Mouse (Mus musculus) heart, postnatal 0 days (tissue): ENCODE measurements around the gene Abcc8. TPM values are rescaled to one million over a fixed set of nuclear protein-coding genes. Genes with fewer than 3 reads are reported as not detected.

ENCODE experiments used
- ATAC-seq: fragments of 200-750 bp; cut with Nextera tagmentation; 2 replicates; pipeline ENCODE4 v1.8.0; 2017; ENCODE audit warnings: low read depth, moderate number of reproducible peaks, moderate library complexity; ENCODE audit not compliant: insufficient read depth
- DNase-seq: peaks from one replicate; pipeline ENCODE4 v3.0.0-alpha.2; 2016; ENCODE audit warnings: low spot score
- H3K27ac ChIP-seq: fragments of 300-500 bp; sonication (generic); 2 replicates; pipeline ENCODE4 v1.5.1; 2014; ENCODE audit warnings: low read depth, mild to moderate bottlenecking
- H3K27me3 ChIP-seq: fragments of 300-500 bp; sonication (generic); 2 replicates; pipeline ENCODE4 v1.6.1; 2014; ENCODE audit warnings: low read length, mixed read lengths; ENCODE audit not compliant: control insufficient read depth, insufficient read depth
- H3K36me3 ChIP-seq: fragments of 300-500 bp; sonication (generic); replicated peaks from 2 replicates; pipeline ENCODE4 v1.6.1; 2014; ENCODE audit warnings: low read length, mixed read lengths; ENCODE audit not compliant: control insufficient read depth, insufficient read depth
- H3K4me1 ChIP-seq: fragments of 300-500 bp; sonication (generic); 2 replicates; pipeline ENCODE4 v1.6.1; 2014; ENCODE audit warnings: antibody characterized with exemption; ENCODE audit not compliant: control insufficient read depth, insufficient read depth
- H3K4me2 ChIP-seq: fragments of 300-500 bp; sonication (generic); 2 replicates; pipeline ENCODE4 v1.6.1; 2014; ENCODE audit warnings: low read depth, mild to moderate bottlenecking, low read length, moderate library complexity
- H3K4me3 ChIP-seq: fragments of 300-500 bp; sonication (generic); 2 replicates; pipeline ENCODE4 v1.5.1; 2014; ENCODE audit warnings: low read depth, low read length
- H3K9ac ChIP-seq: fragments of 300-500 bp; sonication (generic); replicated peaks from 2 replicates; pipeline ENCODE4 v1.6.1; 2014; ENCODE audit warnings: low read depth, low read length, mixed read lengths
- H3K9me3 ChIP-seq: fragments of 300-500 bp; sonication (generic); replicated peaks from 2 replicates; pipeline ENCODE4 v1.6.1; 2016; ENCODE audit warnings: low read length; ENCODE audit not compliant: control insufficient read depth
- CTCF ChIP-seq: IDR thresholded peaks from 2 replicates; pipeline ENCODE4 v1.5.1; 2016; ENCODE audit warnings: antibody characterized with exemption, control low read depth, low read depth
- EP300 ChIP-seq: IDR thresholded peaks from 2 replicates; pipeline ENCODE4 v1.6.1; 2016; ENCODE audit warnings: antibody characterized with exemption, low read depth
- WGBS: fragments of 180-500 bp; shearing (Covaris S2); extraction: QIAGEN DNeasy Blood & Tissue Kit; methylation state at CpG from one replicate; pipeline ENCODE4 v1.1.7; 2014; 5-methylcytosine and 5-hydroxymethylcytosine counted together
- polyA plus RNA-seq: library from polyadenylated mRNA; unstranded; fragments of >200 nt; fragmentation: Nextera tagmentation; extraction: Ambion mirVana; gene quantifications from 2 replicates; pipeline ENCODE4 v1.2.1, GENCODE M21; 2015
- total RNA-seq: library from RNA; depleted of rRNA; stranded (reverse); fragments of >200 nt; gene quantifications from 2 replicates; pipeline ENCODE4 v1.2.3, GENCODE M21; 2014; ENCODE audit warnings: low replicate concordance

Abcc8 gene
- total and polyA plus RNA-seq, 2 experiments from 2014 or later = 29.6 to 46.7 TPM

DNA sequence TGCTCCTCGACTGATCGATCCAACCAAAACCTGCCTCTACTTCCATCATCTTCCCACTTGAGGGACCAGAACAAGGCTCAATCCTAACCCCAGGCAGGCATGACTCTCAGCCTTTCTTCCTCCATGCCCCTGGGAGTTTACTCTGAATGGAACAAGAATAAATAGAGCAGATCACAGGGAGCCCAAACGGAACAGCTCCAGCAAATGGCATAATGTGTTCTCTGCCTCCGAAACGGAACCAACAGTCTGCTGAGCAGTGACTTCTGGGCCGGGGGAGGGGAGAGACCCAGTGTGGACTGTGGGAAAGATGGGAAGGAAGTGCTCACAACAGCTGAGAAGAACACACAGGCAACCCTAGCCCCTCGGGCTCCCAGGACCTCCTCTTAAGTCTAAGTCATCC, 22.1 kb downstream of the Abcc8 start:
- no peak for DNase-seq
- Histone ChIP-seq H3K9me3 (no peaks in the 10 kb centered on the region), H3K27ac (no peak overlapping the region), H3K27me3 (no peaks in the 10 kb centered on the region), H3K9ac (no peak overlapping the region), H3K4me3 (no peak overlapping the region), H3K4me1 (peaks cover 5% of the 10 kb centered on the region; the same call in 1 of the 2 replicates), H3K36me3 (peaks cover 8% of the 10 kb centered on the region; the same call in 1 of the 2 replicates), H3K4me2 (no peak overlapping the region)
- no peak for ATAC-seq
- WGBS = 69% methylated on average over 7 of the region's 7 CpGs
- TF ChIP-seq CTCF = no peak

DNA sequence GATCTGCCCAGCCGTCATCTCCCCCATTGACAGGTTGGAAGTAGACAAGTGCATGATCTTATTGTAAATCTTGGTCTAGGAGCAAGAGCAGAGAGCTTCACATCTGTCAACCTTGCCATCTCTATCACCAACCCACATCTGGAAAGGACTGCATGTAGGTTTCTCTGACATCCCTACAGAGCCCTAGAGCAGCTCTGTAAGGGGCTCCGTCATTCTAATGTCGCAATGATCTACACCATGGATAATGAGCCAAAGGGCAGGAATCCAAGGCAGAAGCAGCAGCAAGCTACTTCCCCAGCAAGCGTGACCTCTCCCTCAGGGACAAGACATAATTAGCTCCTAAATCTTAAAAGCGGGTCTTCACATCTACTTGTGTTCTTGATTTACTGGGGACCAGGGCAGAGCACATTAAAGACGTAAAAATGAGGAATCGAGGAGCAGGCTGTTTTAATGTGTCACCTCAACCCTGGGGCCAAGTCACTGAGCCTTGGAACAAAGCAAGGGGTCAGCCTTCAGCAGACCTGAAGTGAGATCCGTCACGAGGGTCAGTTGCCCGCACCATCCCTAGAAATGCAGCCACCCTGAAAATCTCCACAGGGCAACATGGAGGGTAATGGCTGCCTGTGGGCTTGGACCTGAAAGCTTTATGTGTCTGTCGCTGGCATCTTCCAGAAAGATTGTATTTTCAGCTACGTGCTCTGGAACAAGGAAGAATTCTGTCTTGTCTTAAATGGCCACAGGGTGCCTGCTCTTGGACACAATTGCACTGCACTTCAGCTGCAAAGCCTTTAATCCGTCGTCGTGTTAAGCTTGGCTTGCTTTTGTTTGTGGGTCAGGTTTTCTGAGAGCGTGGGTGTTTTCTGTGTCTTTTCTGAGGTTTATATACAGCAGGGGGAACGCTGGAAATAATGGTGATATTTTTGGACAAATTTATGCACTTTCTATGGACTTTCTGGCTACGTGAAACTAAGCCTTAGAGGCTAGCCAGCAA, 25.0 kb downstream of the Abcc8 start:
- no peak for DNase-seq
- H3K36me3 ChIP-seq = peaks cover 8% of the 10 kb centered on the region; the same call in 1 of the 2 replicates
- H3K4me1 ChIP-seq = 0 out of 2 replicates have a peak, but pooled peaks cover 3% of the 10 kb centered on the region
- TF ChIP-seq EP300 (no peak), CTCF (no peak)
- no peak overlapping the region for H3K27ac ChIP-seq
- ATAC-seq = no peak
- no peaks in the 10 kb centered on the region for H3K27me3 ChIP-seq
- H3K9me3 ChIP-seq = no peaks in the 10 kb centered on the region
- H3K4me2 ChIP-seq = no peak overlapping the region
- 80% methylated on average over 18 of the region's 18 CpGs for WGBS
- H3K4me3 ChIP-seq = no peak overlapping the region
- H3K9ac ChIP-seq = no peak overlapping the region

DNA sequence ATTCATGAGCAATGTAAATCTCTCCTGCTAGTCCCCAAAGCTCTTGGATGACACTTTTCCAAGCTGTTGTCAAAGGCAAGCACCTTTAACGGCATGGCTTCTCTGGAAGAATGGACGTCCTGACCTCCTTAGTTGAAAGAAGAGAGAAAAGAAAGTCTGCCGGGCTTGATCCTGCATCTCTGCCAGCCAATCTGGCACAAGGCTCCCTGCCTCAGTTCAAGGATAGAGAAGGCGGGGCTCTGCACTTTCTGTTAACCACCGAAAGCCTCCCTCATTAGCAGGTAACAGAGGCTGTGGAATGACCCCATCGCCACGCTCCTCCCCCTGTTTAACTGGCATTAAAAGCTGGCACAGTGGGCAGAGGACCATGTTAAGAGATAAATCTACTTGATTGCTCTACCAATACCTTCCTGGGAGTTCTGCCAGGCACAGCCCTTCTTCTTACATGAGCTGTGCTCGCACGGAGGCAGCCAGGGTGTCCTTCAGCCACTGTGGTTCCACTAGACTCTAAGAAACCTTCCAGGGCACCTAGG, 26.9 kb downstream of the Abcc8 start:
- Histone ChIP-seq H3K27ac (no peak overlapping the region), H3K9me3 (no peaks in the 10 kb centered on the region), H3K27me3 (no peaks in the 10 kb centered on the region), H3K4me2 (no peak overlapping the region), H3K4me3 (no peak overlapping the region), H3K9ac (no peak overlapping the region), H3K36me3 (peaks cover 8% of the 10 kb centered on the region; the same call in 1 of the 2 replicates), H3K4me1 (peaks cover 5% of the 10 kb centered on the region; the same call in 1 of the 2 replicates)
- ATAC-seq (no peak), DNase-seq (no peak)
- WGBS = 62% methylated on average over 9 of the region's 9 CpGs
- TF ChIP-seq EP300 (no peak), CTCF (no peak)

DNA sequence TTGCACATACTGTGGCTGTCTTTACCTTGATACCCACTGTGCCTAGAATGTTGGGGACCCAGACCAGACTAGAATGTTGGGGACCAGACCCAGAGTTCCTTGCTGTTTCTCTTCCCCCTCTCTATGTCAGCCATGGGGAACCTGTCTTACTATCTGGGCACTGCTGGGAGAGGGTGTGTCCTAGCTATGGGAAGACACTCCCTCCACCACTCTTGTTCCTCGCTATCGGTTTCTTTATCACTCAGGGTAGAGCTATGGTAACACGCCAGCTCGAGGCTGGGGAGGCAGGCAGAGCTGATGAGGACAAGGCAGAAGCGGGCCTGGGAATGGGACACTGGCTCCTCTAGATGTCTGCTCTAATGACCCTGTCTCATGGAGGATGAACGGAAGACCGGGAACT, 32.4 kb downstream of the Abcc8 start:
- peaks cover 7% of the 10 kb centered on the region; the same call in 1 of the 2 replicates for H3K4me1 ChIP-seq
- DNase-seq (no peak), ATAC-seq (no peak)
- no peaks in the 10 kb centered on the region for H3K9me3 ChIP-seq
- no peak overlapping the region for H3K4me2 ChIP-seq
- no peak overlapping the region for H3K4me3 ChIP-seq
- no peaks in the 10 kb centered on the region for H3K27me3 ChIP-seq
- no peaks in the 10 kb centered on the region for H3K36me3 ChIP-seq
- no peak overlapping the region for H3K27ac ChIP-seq
- WGBS = 42% methylated on average over 7 of the region's 7 CpGs
- H3K9ac ChIP-seq = no peak overlapping the region
- no peak for TF ChIP-seq CTCF
- TF ChIP-seq EP300 = no peak

DNA sequence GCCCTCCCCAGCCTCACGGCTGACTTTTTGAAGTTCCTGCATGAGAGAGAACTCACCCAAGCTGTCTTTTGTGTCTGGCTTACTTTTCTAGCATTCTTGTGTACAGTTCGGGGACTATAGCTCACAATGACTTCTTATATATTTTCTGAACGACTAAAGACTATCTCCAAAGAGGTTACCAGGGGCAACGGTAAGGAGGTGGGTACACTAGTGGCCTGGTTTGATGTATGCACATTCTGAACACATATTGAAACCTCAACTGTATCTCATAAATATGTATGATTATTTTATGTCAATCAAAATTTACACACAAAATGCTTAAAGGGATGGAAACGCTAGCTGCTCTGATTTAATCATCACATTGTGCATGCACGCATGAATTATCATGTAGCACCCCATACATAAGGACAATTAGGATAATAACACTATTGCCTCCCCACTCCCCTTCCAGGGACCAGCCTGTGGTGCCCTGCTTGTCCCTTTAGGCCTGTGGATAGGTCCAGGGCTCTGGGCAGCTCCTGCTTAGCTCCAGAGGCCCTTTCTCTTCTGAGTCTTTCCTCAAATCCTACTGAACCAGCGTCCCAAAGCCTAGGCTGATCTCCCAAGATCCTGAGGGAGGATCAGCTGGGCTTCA, 33.0 kb downstream of the Abcc8 start:
- no peak overlapping the region for H3K4me2 ChIP-seq
- H3K9me3 ChIP-seq = no peaks in the 10 kb centered on the region
- H3K4me1 ChIP-seq = peaks cover 7% of the 10 kb centered on the region; the same call in 1 of the 2 replicates
- no peaks in the 10 kb centered on the region for H3K36me3 ChIP-seq
- 83% methylated on average over 7 of the region's 7 CpGs for WGBS
- ATAC-seq = no peak
- H3K9ac ChIP-seq = no peak overlapping the region
- DNase-seq = no peak
- H3K27me3 ChIP-seq = no peaks in the 10 kb centered on the region
- H3K4me3 ChIP-seq = no peak overlapping the region
- TF ChIP-seq CTCF (no peak), EP300 (no peak)
- H3K27ac ChIP-seq = no peak overlapping the region
